Mouse (Mus musculus) embryonic facial prominence, embryonic 10.5 days (tissue): ENCODE measurements around the gene Enc1. TPM values are rescaled to one million over a fixed set of nuclear protein-coding genes. Genes with fewer than 3 reads are reported as not detected.

Experiments used
- DNase-seq: peaks from one replicate; pipeline ENCODE4 v3.0.0-alpha.2; 2017; ENCODE audit warnings: low spot score
- H3K27ac ChIP-seq: fragments of 300-500 bp; sonication (generic); replicated peaks from 2 replicates; pipeline ENCODE4 v1.5.1; 2016; ENCODE audit warnings: mild to moderate bottlenecking
- H3K27me3 ChIP-seq: fragments of 300-500 bp; sonication (generic); replicated peaks from 2 replicates; pipeline ENCODE4 v1.6.1; 2016; ENCODE audit warnings: low read depth, mild to moderate bottlenecking; ENCODE audit not compliant: poor library complexity, severe bottlenecking
- H3K36me3 ChIP-seq: fragments of 300-500 bp; sonication (generic); replicated peaks from 2 replicates; pipeline ENCODE4 v1.6.1; 2016; ENCODE audit warnings: mild to moderate bottlenecking, moderate library complexity
- H3K4me1 ChIP-seq: fragments of 300-500 bp; sonication (generic); 2 replicates; pipeline ENCODE4 v1.6.1; 2016
- H3K4me3 ChIP-seq: fragments of 300-500 bp; sonication (generic); 2 replicates; pipeline ENCODE4 v1.5.1; 2016; ENCODE audit warnings: mild to moderate bottlenecking, moderate library complexity
- H3K9me3 ChIP-seq: fragments of 300-500 bp; sonication (generic); 2 replicates; pipeline ENCODE4 v1.6.1; 2016; ENCODE audit warnings: mild to moderate bottlenecking
- WGBS: fragments of 180-500 bp; shearing (Covaris S2); methylation state at CpG from one replicate; pipeline ENCODE4 v1.1.7; 2016; 5-methylcytosine and 5-hydroxymethylcytosine counted together
- polyA plus RNA-seq: library from polyadenylated mRNA; unstranded; fragments of >200 nt; fragmentation: Nextera tagmentation; extraction: Ambion mirVana; gene quantifications from 2 replicates; pipeline ENCODE4 v1.2.1, GENCODE M21; 2016

The Enc1 gene
- polyA plus RNA-seq, 1 experiment from 2014 or later: 5.6 TPM

GRCm38 (mm10) chr13:97299877-97300873, 59.3 kb downstream of the Enc1 start:
- H3K27me3 ChIP-seq: no peaks in the 10 kb centered on the region
- DNase-seq: no peak
- no peak overlapping the region for H3K4me3 ChIP-seq
- H3K4me1 ChIP-seq: peaks cover 14% of the 10 kb centered on the region
- H3K36me3 ChIP-seq: no peaks in the 10 kb centered on the region
- no peaks in the 10 kb centered on the region for H3K9me3 ChIP-seq
- WGBS: 87% methylated on average over 12 of the region's 12 CpGs
- no peak overlapping the region; the same call in 1 of the 2 replicates for H3K27ac ChIP-seq

Other genes with a start within 250 kb of the Enc1 start
- gene 1700029F12Rik, start 206.7 kb upstream of the Enc1 start, polyA plus RNA-seq: not detected in 2 replicates
- gene Fam169a, start 173.8 kb upstream of the Enc1 start, polyA plus RNA-seq: 8.5 and 9.6 TPM in 2 replicates
- 0.66 and 2.0 TPM in 2 replicates for gene Gm6169, start 141.9 kb upstream of the Enc1 start, polyA plus RNA-seq
- gene Gfm2, start 103.2 kb upstream of the Enc1 start, polyA plus RNA-seq: 40.9 and 43.5 TPM in 2 replicates
- 64.1 and 66.6 TPM in 2 replicates for gene Nsa2, start 103.2 kb upstream of the Enc1 start, polyA plus RNA-seq
- 14.1 and 18.4 TPM in 2 replicates for gene Hexb, start 42.7 kb upstream of the Enc1 start, polyA plus RNA-seq